Mouse (Mus musculus) embryonic facial prominence, embryonic 15.5 days (tissue): ENCODE results near the gene Gm10282. TPM values are rescaled to one million over a fixed set of nuclear protein-coding genes. Genes with fewer than 3 reads are reported as not detected.

ENCODE experiments used
- ATAC-seq: fragments of 200-750 bp; cut with Nextera tagmentation; 2 replicates; pipeline ENCODE4 v1.8.0; 2017; ENCODE audit warnings: low read depth, moderate TSS enrichment; ENCODE audit not compliant: insufficient number of reproducible peaks, low FRiP score, low TSS enrichment
- H3K27ac ChIP-seq: fragments of 300-500 bp; sonication (generic); replicated peaks from 2 replicates; pipeline ENCODE4 v1.5.1; 2015; ENCODE audit warnings: mild to moderate bottlenecking, inconsistent platforms
- H3K27me3 ChIP-seq: fragments of 300-500 bp; sonication (generic); 2 replicates; pipeline ENCODE4 v1.6.1; 2015; ENCODE audit warnings: inconsistent platforms
- H3K36me3 ChIP-seq: fragments of 300-500 bp; sonication (generic); 2 replicates; pipeline ENCODE4 v1.6.1; 2015; ENCODE audit warnings: mild to moderate bottlenecking, inconsistent platforms
- H3K4me1 ChIP-seq: fragments of 300-500 bp; sonication (generic); 2 replicates; pipeline ENCODE4 v1.6.1; 2015; ENCODE audit warnings: inconsistent platforms
- H3K4me2 ChIP-seq: fragments of 300-500 bp; sonication (generic); replicated peaks from 2 replicates; pipeline ENCODE4 v1.6.1; 2015; ENCODE audit warnings: mild to moderate bottlenecking, inconsistent platforms
- H3K4me3 ChIP-seq: fragments of 300-500 bp; sonication (generic); replicated peaks from 2 replicates; pipeline ENCODE4 v1.5.1; 2015; ENCODE audit warnings: mild to moderate bottlenecking, inconsistent platforms
- H3K9ac ChIP-seq: fragments of 300-500 bp; sonication (generic); 2 replicates; pipeline ENCODE4 v1.6.1; 2015; ENCODE audit warnings: inconsistent platforms
- H3K9me3 ChIP-seq: fragments of 300-500 bp; sonication (generic); replicated peaks from 2 replicates; pipeline ENCODE4 v1.6.1; 2016; ENCODE audit warnings: inconsistent platforms
- WGBS: fragments of 180-500 bp; shearing (Covaris S2); methylation state at CpG from one replicate; pipeline ENCODE4 v1.1.7; 2015; 5-methylcytosine and 5-hydroxymethylcytosine counted together
- polyA plus RNA-seq: library from polyadenylated mRNA; unstranded; fragments of >200 nt; fragmentation: Nextera tagmentation; extraction: Ambion mirVana; gene quantifications from 2 replicates; pipeline ENCODE4 v1.2.1, GENCODE M21; 2015

Gm10282 gene
- 22.9 and 33.3 TPM in 2 replicates for polyA plus RNA-seq

DNA sequence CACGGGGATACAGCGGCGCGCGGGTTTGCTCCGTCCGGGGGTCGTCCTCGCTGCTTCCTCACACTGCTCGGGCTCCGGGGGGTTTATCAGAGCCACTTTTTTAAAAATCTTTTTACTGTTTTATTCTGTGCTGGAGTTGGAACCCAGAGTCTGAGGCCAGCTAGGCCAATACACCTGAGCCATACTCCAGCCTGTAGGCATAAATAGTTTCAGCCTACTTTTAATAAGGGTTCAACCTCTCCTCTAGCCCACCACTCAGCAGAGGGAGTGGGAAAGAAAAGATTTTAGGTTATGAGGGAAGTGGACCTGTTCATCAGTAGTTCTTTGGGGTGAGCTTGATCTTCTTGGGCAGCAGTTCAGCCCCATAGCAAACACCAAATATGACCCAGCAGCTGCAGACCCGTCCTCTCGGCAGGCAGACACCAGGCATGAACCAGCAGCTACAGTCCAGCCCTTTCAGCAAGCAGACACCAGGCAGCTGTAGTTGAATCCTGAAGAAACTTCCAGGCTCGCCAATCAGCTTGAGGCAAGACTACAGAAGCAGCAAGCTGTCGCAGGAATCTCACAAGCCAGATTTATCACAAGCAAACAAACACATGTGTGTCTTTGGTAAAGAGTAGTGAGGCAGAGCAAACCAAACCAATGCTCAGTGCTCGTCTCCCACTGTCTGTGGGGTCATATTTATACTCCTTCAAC lies at the start of gene Gm10282:
Gene Gm10282, minus strand, starts transcription at position 51 of the 696 bp plus-strand sequence.
- no peak for ATAC-seq
- Histone ChIP-seq H3K4me3 (no peak within 1 kb of the TSS), H3K9ac (no peak within 1 kb of the TSS), H3K27ac (no peak within 1 kb of the TSS), H3K4me2 (no peak within 1 kb of the TSS), H3K36me3 (no peaks in the 10 kb centered on the region), H3K27me3 (no peaks in the 10 kb centered on the region), H3K4me1 (peaks cover 8% of the 10 kb centered on the region), H3K9me3 (no peaks in the 10 kb centered on the region)
- WGBS, result 67% methylated on average over 16 of the region's 16 CpGs

- H3K9me3 ChIP-seq, result no peaks in the 10 kb centered on the region
- H3K9ac ChIP-seq, result no peak overlapping the region
- H3K4me1 ChIP-seq, result no peaks in the 10 kb centered on the region
- H3K36me3 ChIP-seq, result peaks cover 60% of the 10 kb centered on the region
- no peak overlapping the region for H3K4me2 ChIP-seq
- H3K27ac ChIP-seq, result no peak overlapping the region
- ATAC-seq, result no peak
- no peaks in the 10 kb centered on the region for H3K27me3 ChIP-seq
- no peak overlapping the region for H3K4me3 ChIP-seq
- WGBS, result 67% methylated on average over 11 of the region's 11 CpGs
Measured at GRCm38 (mm10) chr8:72354272-72354671, 49.2 kb upstream of the Gm10282 start.

GRCm38 (mm10) chr8:72353700-72354045 lies 48.6 kb upstream of the Gm10282 start:
- WGBS, result 89% methylated on average over 7 of the region's 7 CpGs
- Histone ChIP-seq H3K9me3 (no peaks in the 10 kb centered on the region), H3K27me3 (no peaks in the 10 kb centered on the region), H3K36me3 (peaks cover 54% of the 10 kb centered on the region), H3K9ac (no peak overlapping the region), H3K4me3 (no peak overlapping the region), H3K4me1 (no peaks in the 10 kb centered on the region), H3K27ac (no peak overlapping the region), H3K4me2 (no peak overlapping the region)
- no peak for ATAC-seq

- no peaks in the 10 kb centered on the region for H3K27me3 ChIP-seq
- no peaks in the 10 kb centered on the region for H3K4me1 ChIP-seq
- no peak overlapping the region for H3K27ac ChIP-seq
- no peak overlapping the region for H3K4me2 ChIP-seq
- H3K9ac ChIP-seq, result no peak overlapping the region
- peaks cover 49% of the 10 kb centered on the region for H3K36me3 ChIP-seq
- ATAC-seq, result no peak
- no peaks in the 10 kb centered on the region for H3K9me3 ChIP-seq
- 81% methylated on average over 8 of the region's 8 CpGs for WGBS
- no peak overlapping the region for H3K4me3 ChIP-seq
Measured at GRCm38 (mm10) chr8:72352951-72353699, 48.1 kb upstream of the Gm10282 start.

DNA sequence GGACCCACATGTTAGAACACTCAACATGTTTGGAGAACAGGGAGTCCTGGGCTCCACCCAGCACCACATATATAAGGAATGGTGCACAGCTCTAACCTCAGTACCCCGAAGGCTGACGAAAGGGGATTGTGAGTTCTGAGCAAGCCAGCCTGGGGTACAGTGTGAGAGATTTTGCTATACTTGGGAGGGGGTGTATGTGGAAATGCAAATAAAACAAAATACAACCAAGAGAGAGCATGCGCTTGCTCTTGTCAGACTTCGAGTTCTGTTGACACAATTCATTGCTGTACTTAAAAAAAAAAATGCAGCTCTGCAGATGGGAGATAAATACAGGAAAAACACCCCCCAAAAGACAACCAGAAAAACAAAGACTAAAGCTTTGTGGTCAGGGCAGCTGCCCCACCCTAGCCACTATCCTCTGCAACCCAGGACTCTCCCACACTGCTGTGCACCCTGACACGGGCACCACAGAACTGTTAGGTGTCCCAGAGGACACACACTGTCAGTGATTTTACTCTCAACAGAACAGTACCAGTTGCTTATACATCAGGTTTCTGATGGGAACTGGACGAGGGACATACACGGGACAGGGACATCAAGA lies 46.4 kb upstream of the Gm10282 start:
- H3K4me1 ChIP-seq, result no peaks in the 10 kb centered on the region
- WGBS, result 87% methylated on average over 7 of the region's 7 CpGs
- no peak for ATAC-seq
- peaks cover 36% of the 10 kb centered on the region for H3K36me3 ChIP-seq
- no peak overlapping the region for H3K9ac ChIP-seq
- H3K4me2 ChIP-seq, result no peak overlapping the region
- H3K27ac ChIP-seq, result no peak overlapping the region; the same call in 1 of the 2 replicates
- no peaks in the 10 kb centered on the region for H3K27me3 ChIP-seq
- no peak overlapping the region for H3K4me3 ChIP-seq
- H3K9me3 ChIP-seq, result no peaks in the 10 kb centered on the region

DNA sequence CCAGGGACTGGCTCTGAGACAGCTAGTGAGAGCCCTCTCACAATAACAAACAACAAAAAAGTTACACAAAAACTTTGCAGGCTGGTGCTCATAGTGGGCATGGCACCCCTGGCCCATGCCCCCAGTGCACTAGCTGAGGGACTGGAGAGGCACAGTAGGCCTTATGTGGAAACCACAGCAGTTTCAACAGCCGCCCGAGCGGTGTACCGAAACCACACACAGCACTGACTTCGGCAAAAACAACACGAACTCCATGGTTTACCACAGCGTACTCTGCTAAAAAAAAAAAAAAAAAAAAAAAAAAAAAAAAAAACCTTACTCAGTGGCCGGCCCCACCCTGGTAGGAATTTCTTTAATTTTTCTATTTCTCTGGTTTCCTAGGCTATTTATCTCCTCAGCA lies 45.7 kb upstream of the Gm10282 start:
- ATAC-seq, result 0 out of 2 replicates have a peak, but pooled peaks have one; percentile 48
- H3K4me2 ChIP-seq, result no peak overlapping the region
- 85% methylated on average over 8 of the region's 8 CpGs for WGBS
- no peak overlapping the region; the same call in 1 of the 2 replicates for H3K27ac ChIP-seq
- no peak overlapping the region for H3K4me3 ChIP-seq
- H3K27me3 ChIP-seq, result no peaks in the 10 kb centered on the region
- no peak overlapping the region for H3K9ac ChIP-seq
- H3K36me3 ChIP-seq, result peaks cover 35% of the 10 kb centered on the region
- no peaks in the 10 kb centered on the region for H3K4me1 ChIP-seq
- no peaks in the 10 kb centered on the region for H3K9me3 ChIP-seq

DNA sequence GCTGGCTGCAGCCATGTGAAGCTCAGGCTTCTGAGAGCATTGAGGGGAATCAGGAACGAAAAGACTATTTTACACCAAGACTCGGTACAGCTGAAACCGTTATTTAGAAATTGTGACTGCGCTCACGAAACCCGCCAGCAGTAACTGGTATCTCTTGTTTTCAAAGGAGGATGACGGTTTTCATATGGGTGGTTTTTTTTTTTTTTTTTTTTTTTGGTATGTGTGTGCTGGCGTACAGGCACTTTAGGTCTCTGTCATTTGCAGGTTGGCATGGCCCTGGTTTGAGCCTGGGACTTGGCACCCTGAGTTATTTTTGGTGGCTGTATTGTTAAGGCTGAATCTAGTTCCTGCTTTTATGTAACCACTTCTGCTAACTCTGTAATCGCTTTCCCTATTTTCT lies 44.8 kb upstream of the Gm10282 start:
- no peak for ATAC-seq
- Histone ChIP-seq H3K27me3 (no peaks in the 10 kb centered on the region), H3K9ac (no peak overlapping the region), H3K4me3 (no peak overlapping the region), H3K4me2 (no peak overlapping the region), H3K27ac (no peak overlapping the region), H3K4me1 (no peaks in the 10 kb centered on the region), H3K9me3 (no peaks in the 10 kb centered on the region), H3K36me3 (peaks cover 39% of the 10 kb centered on the region)
- 91% methylated on average over 9 of the region's 9 CpGs for WGBS

- 83% methylated on average over 1 of the region's 1 CpGs for WGBS
- Histone ChIP-seq H3K4me3 (no peak overlapping the region), H3K9ac (no peak overlapping the region), H3K27ac (no peak overlapping the region), H3K4me1 (no peaks in the 10 kb centered on the region), H3K27me3 (no peaks in the 10 kb centered on the region), H3K4me2 (no peak overlapping the region), H3K9me3 (no peaks in the 10 kb centered on the region), H3K36me3 (peaks cover 43% of the 10 kb centered on the region)
- no peak for ATAC-seq
Measured at GRCm38 (mm10) chr8:72348956-72349355, 43.9 kb upstream of the Gm10282 start.

DNA sequence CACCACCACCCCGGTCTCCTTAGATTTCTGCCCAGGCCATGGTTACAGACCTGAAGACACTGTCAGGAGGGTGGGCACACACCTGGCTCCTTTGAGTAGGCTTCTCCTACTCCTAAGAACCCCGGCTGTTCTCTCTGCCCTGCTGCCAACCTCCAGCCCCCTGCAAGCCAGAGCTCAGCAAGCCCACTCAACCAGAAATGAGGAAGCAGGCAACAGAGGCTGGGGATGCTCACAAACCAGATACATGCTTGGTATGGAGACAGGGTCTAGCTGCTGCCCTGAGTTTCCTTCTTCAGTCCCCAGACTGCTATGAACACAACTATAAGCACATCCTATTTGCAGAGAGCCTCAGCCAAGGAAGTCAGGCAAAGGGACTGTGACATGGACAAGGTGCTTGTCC lies 43.1 kb upstream of the Gm10282 start:
- no peaks in the 10 kb centered on the region for H3K27me3 ChIP-seq
- H3K4me2 ChIP-seq, result no peak overlapping the region
- no peak overlapping the region for H3K9ac ChIP-seq
- peaks cover 38% of the 10 kb centered on the region for H3K36me3 ChIP-seq
- ATAC-seq, result no peak
- no peak overlapping the region for H3K4me3 ChIP-seq
- H3K27ac ChIP-seq, result no peak overlapping the region
- WGBS, result 87% methylated on average over 2 of the region's 2 CpGs
- no peaks in the 10 kb centered on the region for H3K4me1 ChIP-seq
- no peaks in the 10 kb centered on the region for H3K9me3 ChIP-seq

- H3K27me3 ChIP-seq, result no peaks in the 10 kb centered on the region
- no peak overlapping the region for H3K4me3 ChIP-seq
- no peak overlapping the region for H3K27ac ChIP-seq
- H3K4me1 ChIP-seq, result no peaks in the 10 kb centered on the region
- no peaks in the 10 kb centered on the region for H3K9me3 ChIP-seq
- peaks cover 33% of the 10 kb centered on the region for H3K36me3 ChIP-seq
- no peak for ATAC-seq
- H3K9ac ChIP-seq, result no peak overlapping the region
- H3K4me2 ChIP-seq, result no peak overlapping the region
- WGBS, result 88% methylated on average over 1 of the region's 1 CpGs
Measured at GRCm38 (mm10) chr8:72347553-72347952, 42.5 kb upstream of the Gm10282 start.

GRCm38 (mm10) chr8:72343725-72344124 lies 38.7 kb upstream of the Gm10282 start:
- H3K9me3 ChIP-seq, result no peaks in the 10 kb centered on the region
- no peak overlapping the region for H3K4me3 ChIP-seq
- no peak overlapping the region for H3K27ac ChIP-seq
- H3K4me1 ChIP-seq, result no peaks in the 10 kb centered on the region
- no peaks in the 10 kb centered on the region for H3K27me3 ChIP-seq
- peaks cover 61% of the 10 kb centered on the region for H3K36me3 ChIP-seq
- 72% methylated on average over 4 of the region's 4 CpGs for WGBS
- ATAC-seq, result no peak
- H3K4me2 ChIP-seq, result no peak overlapping the region
- no peak overlapping the region for H3K9ac ChIP-seq
